Mouse (Mus musculus) hindbrain, embryonic 16.5 days (tissue): ENCODE data around the gene Macrod2. TPM values are rescaled to one million over a fixed set of nuclear protein-coding genes. Genes with fewer than 3 reads are reported as not detected.

Experiments used
- ATAC-seq: fragments of 200-750 bp; cut with Nextera tagmentation; 2 replicates; pipeline ENCODE4 v1.8.0; 2017; ENCODE audit warnings: moderate TSS enrichment, moderate library complexity
- H3K27ac ChIP-seq: fragments of 300-500 bp; sonication (generic); 2 replicates; pipeline ENCODE4 v1.5.1; 2014; ENCODE audit warnings: low read depth, mild to moderate bottlenecking, control low read depth, low read length, moderate library complexity
- H3K27me3 ChIP-seq: fragments of 300-500 bp; sonication (generic); replicated peaks from 2 replicates; pipeline ENCODE4 v1.6.1; 2014; ENCODE audit warnings: low read length; ENCODE audit not compliant: control insufficient read depth, insufficient read depth
- H3K36me3 ChIP-seq: fragments of 300-500 bp; sonication (generic); 2 replicates; pipeline ENCODE4 v1.6.1; 2014; ENCODE audit warnings: mild to moderate bottlenecking, low read length, moderate library complexity, mixed read lengths; ENCODE audit not compliant: control insufficient read depth, insufficient read depth
- H3K4me1 ChIP-seq: fragments of 300-500 bp; sonication (generic); 2 replicates; pipeline ENCODE4 v1.6.1; 2014; ENCODE audit warnings: low read depth, low read length; ENCODE audit not compliant: control insufficient read depth, insufficient read depth
- H3K4me2 ChIP-seq: fragments of 300-500 bp; sonication (generic); 2 replicates; pipeline ENCODE4 v1.6.1; 2014; ENCODE audit warnings: mild to moderate bottlenecking, low read length, control low read depth, moderate library complexity
- H3K4me3 ChIP-seq: fragments of 300-500 bp; sonication (generic); 2 replicates; pipeline ENCODE4 v1.5.1; 2014; ENCODE audit warnings: mild to moderate bottlenecking, low read length, control low read depth, moderate library complexity
- H3K9ac ChIP-seq: fragments of 300-500 bp; sonication (generic); 2 replicates; pipeline ENCODE4 v1.6.1; 2014; ENCODE audit warnings: low read depth, mild to moderate bottlenecking, control low read depth, low read length, moderate library complexity
- H3K9me3 ChIP-seq: fragments of 300-500 bp; sonication (generic); 2 replicates; pipeline ENCODE4 v1.6.1; 2014; ENCODE audit warnings: mild to moderate bottlenecking, low read length, moderate library complexity; ENCODE audit not compliant: control insufficient read depth
- WGBS: fragments of 180-500 bp; shearing (Covaris S2); extraction: QIAGEN DNeasy Blood & Tissue Kit; methylation state at CpG from one replicate; pipeline ENCODE4 v1.1.7; 2014; 5-methylcytosine and 5-hydroxymethylcytosine counted together
- polyA plus RNA-seq: library from polyadenylated mRNA; unstranded; fragments of >200 nt; fragmentation: Nextera tagmentation; extraction: Ambion mirVana; gene quantifications from 2 replicates; pipeline ENCODE4 v1.2.1, GENCODE M21; 2015

The Macrod2 gene
- polyA plus RNA-seq, 1 experiment from 2014 or later = 85.4 TPM

GRCm38 (mm10) chr2:140534583-140534982 lies 139.5 kb downstream of the Macrod2 start:
- Histone ChIP-seq H3K36me3 (no peaks in the 10 kb centered on the region), H3K4me3 (no peak overlapping the region), H3K4me2 (no peak overlapping the region), H3K27me3 (no peaks in the 10 kb centered on the region), H3K9ac (no peak overlapping the region), H3K27ac (no peak overlapping the region), H3K4me1 (no peaks in the 10 kb centered on the region), H3K9me3 (no peaks in the 10 kb centered on the region)
- ATAC-seq = no peak
- 93% methylated on average over 3 of the region's 3 CpGs for WGBS

GRCm38 (mm10) chr2:140535832-140536571 lies 140.9 kb downstream of the Macrod2 start:
- Histone ChIP-seq H3K27ac (no peak overlapping the region), H3K4me1 (no peaks in the 10 kb centered on the region), H3K27me3 (no peaks in the 10 kb centered on the region), H3K4me2 (no peak overlapping the region), H3K36me3 (no peaks in the 10 kb centered on the region), H3K9ac (no peak overlapping the region), H3K9me3 (no peaks in the 10 kb centered on the region), H3K4me3 (no peak overlapping the region)
- WGBS = 98% methylated on average over 5 of the region's 5 CpGs
- no peak for ATAC-seq

GRCm38 (mm10) chr2:140549286-140549685 lies 154.2 kb downstream of the Macrod2 start:
- Histone ChIP-seq H3K27me3 (no peaks in the 10 kb centered on the region), H3K9ac (no peak overlapping the region), H3K27ac (no peak overlapping the region), H3K36me3 (no peaks in the 10 kb centered on the region), H3K9me3 (no peaks in the 10 kb centered on the region), H3K4me3 (no peak overlapping the region), H3K4me1 (no peaks in the 10 kb centered on the region), H3K4me2 (no peak overlapping the region)
- ATAC-seq = no peak
- WGBS = 82% methylated on average over 2 of the region's 2 CpGs

- Histone ChIP-seq H3K4me1 (no peaks in the 10 kb centered on the region), H3K27ac (no peak overlapping the region), H3K4me2 (no peak overlapping the region), H3K27me3 (no peaks in the 10 kb centered on the region), H3K4me3 (no peak overlapping the region), H3K9me3 (no peaks in the 10 kb centered on the region), H3K9ac (no peak overlapping the region), H3K36me3 (no peaks in the 10 kb centered on the region)
- no peak for ATAC-seq
- 95% methylated on average over 2 of the region's 2 CpGs for WGBS
Measured at GRCm38 (mm10) chr2:140561426-140561825, 166.3 kb downstream of the Macrod2 start.

GRCm38 (mm10) chr2:140570874-140571273 lies 175.8 kb downstream of the Macrod2 start:
- no peaks in the 10 kb centered on the region for H3K27me3 ChIP-seq
- ATAC-seq = no peak
- H3K9ac ChIP-seq = no peak overlapping the region
- H3K9me3 ChIP-seq = no peaks in the 10 kb centered on the region
- H3K4me3 ChIP-seq = no peak overlapping the region
- no peak overlapping the region for H3K27ac ChIP-seq
- 80% methylated on average over 6 of the region's 6 CpGs for WGBS
- no peaks in the 10 kb centered on the region for H3K4me1 ChIP-seq
- no peak overlapping the region for H3K4me2 ChIP-seq
- no peaks in the 10 kb centered on the region for H3K36me3 ChIP-seq

GRCm38 (mm10) chr2:140592537-140593261 lies 197.6 kb downstream of the Macrod2 start:
- no peak overlapping the region for H3K4me3 ChIP-seq
- no peak overlapping the region for H3K27ac ChIP-seq
- H3K36me3 ChIP-seq = no peaks in the 10 kb centered on the region
- 57% methylated on average over 3 of the region's 3 CpGs for WGBS
- H3K4me2 ChIP-seq = no peak overlapping the region
- no peaks in the 10 kb centered on the region for H3K27me3 ChIP-seq
- no peak for ATAC-seq
- H3K4me1 ChIP-seq = no peaks in the 10 kb centered on the region
- no peaks in the 10 kb centered on the region for H3K9me3 ChIP-seq
- H3K9ac ChIP-seq = no peak overlapping the region

- H3K36me3 ChIP-seq = no peaks in the 10 kb centered on the region
- no peaks in the 10 kb centered on the region for H3K9me3 ChIP-seq
- no peaks in the 10 kb centered on the region for H3K27me3 ChIP-seq
- no peak overlapping the region for H3K4me2 ChIP-seq
- ATAC-seq = no peak
- no peaks in the 10 kb centered on the region for H3K4me1 ChIP-seq
- H3K27ac ChIP-seq = no peak overlapping the region
- H3K9ac ChIP-seq = no peak overlapping the region
- no peak overlapping the region for H3K4me3 ChIP-seq
- WGBS = 66% methylated on average over 2 of the region's 2 CpGs
Measured at GRCm38 (mm10) chr2:140596906-140597305, 201.8 kb downstream of the Macrod2 start.

GRCm38 (mm10) chr2:140615451-140615850 lies 220.3 kb downstream of the Macrod2 start:
- Histone ChIP-seq H3K4me1 (no peaks in the 10 kb centered on the region), H3K27ac (no peak overlapping the region), H3K9ac (no peak overlapping the region), H3K36me3 (no peaks in the 10 kb centered on the region), H3K9me3 (no peaks in the 10 kb centered on the region), H3K4me2 (no peak overlapping the region), H3K4me3 (no peak overlapping the region), H3K27me3 (no peaks in the 10 kb centered on the region)
- ATAC-seq = no peak
- WGBS = 80% methylated on average over 2 of the region's 2 CpGs

- 90% methylated on average over 2 of the region's 2 CpGs for WGBS
Measured at GRCm38 (mm10) chr2:140621730-140622337, 226.7 kb downstream of the Macrod2 start.

More at GRCm38 (mm10) chr2:140621730-140622337, 226.7 kb downstream of the Macrod2 start:
- Histone ChIP-seq H3K27me3 (no peaks in the 10 kb centered on the region), H3K4me1 (no peaks in the 10 kb centered on the region), H3K4me3 (no peak overlapping the region), H3K27ac (no peak overlapping the region), H3K4me2 (no peak overlapping the region), H3K9me3 (no peaks in the 10 kb centered on the region), H3K9ac (no peak overlapping the region), H3K36me3 (no peaks in the 10 kb centered on the region)
- no peak for ATAC-seq
